Comparison of ENCODE assay signal across 30 mouse cellular contexts in the genomic region with DNA sequence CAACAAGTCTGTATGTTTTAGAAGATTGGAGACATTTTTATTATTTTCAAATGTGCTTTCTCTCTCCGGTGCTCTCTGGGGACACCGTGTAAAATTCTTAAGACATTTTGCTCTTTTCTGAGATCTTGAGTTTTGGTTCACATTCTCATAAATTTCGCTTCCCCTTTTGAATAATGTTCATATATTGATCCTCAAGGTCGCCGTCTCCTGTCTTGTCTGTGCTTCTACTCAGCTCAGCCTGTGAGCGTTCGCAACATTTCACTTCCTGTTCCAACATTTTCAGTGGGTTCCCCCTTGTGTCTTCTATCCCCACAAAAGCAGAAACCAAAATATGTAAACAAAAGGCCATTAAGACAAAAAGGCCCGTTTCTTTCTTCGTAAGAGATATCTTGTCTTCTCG.
"Had no signal": no experiment of that assay in that cellular context is flagged by ENCODE, and none has a peak within 500 bp of the region (broad histone marks: within the 10 kb centered on the region; RNA-seq: fewer than 3 reads in every experiment).

No protein-coding gene starts in this region.

- H3K36me3 ChIP-seq: heart, embryonic 12.5 days; heart, embryonic 13.5 days; heart, embryonic 15.5 days; hindbrain, embryonic 10.5 days; hindbrain, embryonic 12.5 days; hindbrain, embryonic 13.5 days; hindbrain, embryonic 15.5 days; intestine, embryonic 15.5 days; kidney, embryonic 15.5 days had no signal

- H3K9ac ChIP-seq: heart, embryonic 12.5 days; heart, embryonic 13.5 days; heart, embryonic 15.5 days; hindbrain, embryonic 12.5 days; hindbrain, embryonic 13.5 days; hindbrain, embryonic 14.5 days; hindbrain, embryonic 15.5 days; intestine, embryonic 15.5 days; kidney, embryonic 15.5 days had no signal

- H3K4me3 ChIP-seq: heart, embryonic 12.5 days; heart, embryonic 13.5 days; heart, embryonic 15.5 days; hindbrain, embryonic 10.5 days; hindbrain, embryonic 12.5 days; hindbrain, embryonic 13.5 days; hindbrain, embryonic 15.5 days; intestine, embryonic 15.5 days; kidney, embryonic 15.5 days; layer of hippocampus, adult 2 months; left cerebral cortex, adult 2 months had no signal

- DNase-seq: heart, postnatal 10 days; heart, postnatal 14 days; heart, postnatal 36 days; heart, postnatal 4 days; kidney, adult 11 months; kidney, adult 18-20 months; kidney, adult 2 months; kidney, adult 8-10 months; kidney, adult 9 months; kidney, postnatal 10 days; kidney, postnatal 14 days; kidney, postnatal 25 days; kidney, postnatal 36 days; kidney, postnatal 4 days; layer of hippocampus, adult 9-11 months; layer of hippocampus, postnatal 36 days had no signal

- H3K27me3 ChIP-seq: heart, embryonic 12.5 days; heart, embryonic 13.5 days; heart, embryonic 15.5 days; hindbrain, embryonic 12.5 days; hindbrain, embryonic 13.5 days; hindbrain, embryonic 15.5 days; intestine, embryonic 15.5 days; kidney, embryonic 15.5 days had no signal

- H3K27ac ChIP-seq: heart, embryonic 13.5 days; heart, embryonic 15.5 days; hindbrain, embryonic 10.5 days; hindbrain, embryonic 12.5 days; hindbrain, embryonic 13.5 days; hindbrain, embryonic 14.5 days; hindbrain, embryonic 15.5 days; hindbrain, postnatal 0 days; intestine, embryonic 15.5 days; kidney, embryonic 15.5 days; kidney, postnatal 0 days; layer of hippocampus, adult 2 months; left cerebral cortex, adult 2 months had no signal

- H3K9me3 ChIP-seq: heart, embryonic 12.5 days; heart, embryonic 13.5 days; heart, embryonic 15.5 days; hindbrain, embryonic 10.5 days; hindbrain, embryonic 12.5 days; hindbrain, embryonic 13.5 days; hindbrain, embryonic 15.5 days; intestine, embryonic 15.5 days; kidney, embryonic 15.5 days had no signal

- H3K4me2 ChIP-seq: heart, embryonic 12.5 days; heart, embryonic 13.5 days; heart, embryonic 15.5 days; hindbrain, embryonic 12.5 days; hindbrain, embryonic 13.5 days; hindbrain, embryonic 14.5 days; hindbrain, embryonic 15.5 days; intestine, embryonic 15.5 days; kidney, embryonic 15.5 days had no signal

- H3K4me1 ChIP-seq: heart, embryonic 12.5 days; heart, embryonic 13.5 days; heart, embryonic 15.5 days; hindbrain, embryonic 10.5 days; hindbrain, embryonic 12.5 days; hindbrain, embryonic 13.5 days; hindbrain, embryonic 15.5 days; intestine, embryonic 15.5 days; kidney, embryonic 15.5 days had no signal
